Mouse (Mus musculus): ENCODE measurements at regions not wholly inside any gene's neighbourhood (a gene's known extent, or its start where the extent isn't known, plus 50 kb on each side); places are given as distances from the start of the nearest gene placed in this dataset.

- DNase-seq (ENCODE audit: low read depth, low spot score): no peak
Observed at GRCm38 (mm10) chr17:88116321-88116720, 51.2 kb upstream of the Fbxo11 start.

DNA sequence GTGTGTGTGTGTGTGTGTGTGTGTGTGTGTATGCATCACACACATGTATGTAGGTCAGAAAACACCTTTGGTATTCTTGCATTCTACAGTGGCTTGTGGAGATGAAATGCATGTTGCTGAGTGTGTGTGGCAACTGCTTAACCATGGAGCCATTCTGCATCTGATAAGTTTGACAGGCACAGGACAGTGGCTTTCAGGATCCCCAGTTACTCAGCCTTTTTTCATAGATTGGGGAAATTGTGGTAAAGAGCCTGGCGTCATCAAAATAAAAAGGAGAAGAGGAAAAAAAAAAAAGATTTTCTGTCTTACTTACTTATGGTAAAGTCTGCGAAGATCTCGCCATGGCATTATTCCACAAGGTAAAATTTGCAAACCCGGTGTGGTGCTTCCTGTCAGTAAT lies 53.6 kb upstream of the Fbxo11 start:
- no peak for DNase-seq (ENCODE audit: low read depth, low spot score)

GRCm38 (mm10) chr17:88123711-88124110 lies 58.6 kb upstream of the Fbxo11 start:
- no peak for DNase-seq (ENCODE audit: low read depth, low spot score)

- DNase-seq (ENCODE audit: low read depth, low spot score): no peak
Observed at GRCm38 (mm10) chr17:88127126-88127525, 62.0 kb upstream of the Fbxo11 start.

GRCm38 (mm10) chr17:88131297-88131696 lies 66.2 kb upstream of the Fbxo11 start:
- no peak for DNase-seq (ENCODE audit: low read depth, low spot score)

DNA sequence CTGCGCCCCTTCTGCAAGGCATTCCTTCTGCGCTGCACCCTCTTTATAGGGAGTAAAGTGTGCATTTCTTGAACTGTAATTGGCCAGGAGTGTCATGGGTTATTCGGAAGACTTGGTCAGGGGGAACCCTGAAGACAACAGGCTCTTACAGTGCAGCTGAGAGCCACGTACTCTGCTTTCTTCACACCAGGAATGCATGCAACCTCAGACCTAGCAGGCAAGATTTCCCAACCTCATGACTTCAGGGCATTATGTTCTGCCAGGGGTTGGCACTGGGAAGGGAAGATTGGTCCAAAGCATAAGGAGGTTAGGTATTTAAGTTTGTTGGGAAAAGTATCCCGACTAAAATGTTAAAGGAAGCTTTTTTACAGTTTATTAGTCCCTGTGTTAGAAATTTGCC lies 66.9 kb upstream of the Fbxo11 start:
- DNase-seq (ENCODE audit: low read depth, low spot score): no peak

DNA sequence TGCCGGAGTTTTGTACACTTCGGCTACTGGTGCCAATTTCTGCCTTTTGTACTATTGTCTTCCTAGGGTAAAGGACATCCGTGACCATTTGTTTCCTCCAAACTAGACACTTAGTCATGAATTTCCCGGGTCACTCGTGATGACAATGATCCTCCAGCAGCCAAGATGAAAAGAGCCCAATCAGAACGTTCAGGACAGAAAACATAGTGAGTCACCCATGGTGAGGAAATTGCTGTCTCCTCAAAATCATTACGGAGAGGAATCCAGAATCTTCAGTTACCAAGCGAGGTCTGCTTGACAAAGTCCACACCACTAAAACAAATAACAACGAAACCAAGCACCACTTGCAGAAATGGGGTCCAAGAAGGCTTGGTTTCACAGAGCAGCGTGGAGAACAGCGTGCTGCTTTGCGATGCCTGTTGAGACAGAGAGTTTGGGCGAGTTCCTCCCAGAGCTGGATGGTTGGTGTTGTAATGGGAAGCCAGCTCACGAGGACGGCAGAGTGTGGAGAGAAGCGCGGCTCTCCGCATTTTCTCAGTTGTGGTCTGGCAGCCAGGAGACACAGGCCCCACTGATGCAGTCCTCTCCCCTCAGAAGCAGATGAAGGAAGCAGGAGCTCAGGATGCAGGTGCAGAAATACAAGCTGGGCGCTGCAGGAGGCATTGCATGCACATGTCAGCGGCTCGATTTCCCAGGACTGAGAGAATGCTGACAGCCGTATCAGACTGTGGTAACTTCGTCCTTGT lies 67.7 kb upstream of the Fbxo11 start:
- no peak for DNase-seq (ENCODE audit: low read depth, low spot score)

DNA sequence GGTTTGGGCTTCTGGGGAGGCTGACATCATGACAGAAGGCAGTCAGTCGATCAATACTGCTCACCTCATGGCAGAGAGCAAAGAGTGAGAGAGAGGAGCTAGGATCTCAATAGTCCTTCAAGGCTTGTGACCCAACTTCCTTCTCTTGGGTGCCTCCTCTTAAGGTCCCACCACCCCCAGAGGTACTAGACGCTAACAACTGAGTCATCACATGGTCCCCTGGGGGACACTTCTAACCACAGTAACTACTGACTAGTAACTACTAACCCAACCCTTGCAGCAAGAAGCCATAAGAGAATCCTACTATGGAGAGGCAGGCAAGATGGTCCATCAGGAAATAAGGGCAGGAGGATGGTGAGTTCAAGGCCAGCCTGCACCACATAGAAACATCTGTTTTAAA lies 69.5 kb upstream of the Fbxo11 start:
- no peak for DNase-seq (ENCODE audit: low read depth, low spot score)

- no peak for DNase-seq (ENCODE audit: low read depth, low spot score)
Observed at GRCm38 (mm10) chr17:88141538-88141937, 76.4 kb upstream of the Fbxo11 start.

GRCm38 (mm10) chr17:88142003-88142402 lies 76.9 kb upstream of the Fbxo11 start:
- DNase-seq (ENCODE audit: low read depth, low spot score): no peak

DNA sequence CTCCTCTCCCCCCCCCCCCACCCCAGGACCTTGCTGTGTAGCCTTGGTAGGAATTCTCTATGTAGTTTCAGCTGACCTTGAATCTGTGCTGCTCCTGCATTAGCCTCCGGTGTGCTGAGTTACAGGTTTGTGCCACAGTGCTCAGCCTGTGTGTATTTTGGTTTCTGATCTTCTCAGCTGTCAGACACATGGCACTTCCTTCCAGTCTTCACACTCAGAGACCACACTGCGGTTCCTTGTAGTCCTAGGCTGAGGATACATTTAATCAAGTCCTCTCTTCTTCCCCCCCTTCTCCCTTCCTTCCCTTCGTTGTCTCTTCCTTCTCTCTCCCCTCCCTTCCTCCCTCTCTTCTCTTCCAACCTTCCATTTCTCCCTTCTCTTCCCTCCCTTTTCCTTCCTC lies 77.7 kb upstream of the Fbxo11 start:
- no peak for DNase-seq (ENCODE audit: low read depth, low spot score)

GRCm38 (mm10) chr17:88143378-88143943 lies 78.4 kb upstream of the Fbxo11 start:
- DNase-seq (ENCODE audit: low read depth, low spot score): no peak

- no peak for DNase-seq (ENCODE audit: low read depth, low spot score)
Observed at GRCm38 (mm10) chr17:88158550-88158949, 93.5 kb upstream of the Fbxo11 start.

- no peak for DNase-seq (ENCODE audit: low read depth, low spot score)
Observed at GRCm38 (mm10) chr17:88159212-88159668, 94.1 kb upstream of the Fbxo11 start.

GRCm38 (mm10) chr17:88159851-88160676 lies 95.0 kb upstream of the Fbxo11 start:
- DNase-seq (ENCODE audit: low read depth, low spot score): no peak

DNA sequence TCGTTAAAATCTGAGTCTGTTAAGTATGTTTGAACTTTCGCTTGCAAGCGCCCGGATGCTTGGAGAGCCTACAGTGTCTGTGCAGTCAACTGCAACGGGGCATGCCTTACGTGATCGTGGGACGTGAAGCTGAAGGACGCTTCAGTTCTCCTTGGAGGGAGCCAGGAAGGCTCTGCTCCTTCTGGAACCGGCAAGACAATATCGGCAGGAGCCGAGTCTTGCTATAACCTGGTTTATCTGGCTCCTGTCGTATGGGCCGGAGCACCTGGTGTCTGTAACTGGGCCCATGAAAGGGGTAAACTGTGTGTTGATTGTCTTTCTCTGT lies 95.5 kb upstream of the Fbxo11 start:
- no peak for DNase-seq (ENCODE audit: low read depth, low spot score)

GRCm38 (mm10) chr17:88161766-88162165 lies 96.7 kb upstream of the Fbxo11 start:
- DNase-seq (ENCODE audit: low read depth, low spot score): no peak

DNA sequence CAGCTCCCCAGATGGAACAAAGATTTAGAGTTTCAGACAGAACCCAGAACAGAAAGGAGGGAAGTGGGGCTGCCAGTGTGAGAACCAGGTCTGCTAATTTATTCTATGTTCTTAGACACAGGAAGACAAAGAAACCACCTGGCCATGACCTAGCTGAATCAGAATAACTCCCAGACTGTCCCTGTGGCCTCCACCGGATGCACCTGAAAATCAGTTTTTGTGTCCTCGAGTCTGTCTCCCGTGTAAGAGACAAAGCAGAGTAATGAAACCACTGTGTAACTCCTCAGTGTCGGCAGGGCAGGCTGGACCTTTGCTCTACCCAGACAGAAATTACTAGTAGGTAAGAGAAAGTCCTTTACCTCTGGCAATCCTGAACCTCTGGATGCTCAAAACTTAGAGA lies 99.7 kb upstream of the Fbxo11 start:
- DNase-seq (ENCODE audit: low read depth, low spot score): no peak

DNA sequence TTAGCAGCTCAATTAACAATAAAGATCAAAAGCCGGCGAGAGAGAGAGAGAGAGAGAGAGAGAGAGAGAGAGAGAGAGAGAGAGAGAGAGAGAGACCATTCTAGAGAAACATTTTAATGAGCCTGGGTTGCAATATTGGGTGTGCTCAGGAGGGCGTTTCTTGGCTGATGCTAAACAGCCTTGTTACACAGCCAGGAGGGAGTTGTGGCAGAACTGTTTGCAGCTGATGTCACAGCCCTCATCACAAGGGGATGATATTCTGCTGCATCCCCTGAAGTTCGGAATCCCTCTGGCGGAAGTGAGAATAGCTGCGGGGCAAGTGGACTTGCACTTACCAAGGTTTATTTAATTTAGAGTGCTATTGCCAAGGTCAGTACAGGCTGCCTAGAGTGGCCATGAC lies 100.7 kb upstream of the Fbxo11 start:
- DNase-seq (ENCODE audit: low read depth, low spot score): no peak

DNA sequence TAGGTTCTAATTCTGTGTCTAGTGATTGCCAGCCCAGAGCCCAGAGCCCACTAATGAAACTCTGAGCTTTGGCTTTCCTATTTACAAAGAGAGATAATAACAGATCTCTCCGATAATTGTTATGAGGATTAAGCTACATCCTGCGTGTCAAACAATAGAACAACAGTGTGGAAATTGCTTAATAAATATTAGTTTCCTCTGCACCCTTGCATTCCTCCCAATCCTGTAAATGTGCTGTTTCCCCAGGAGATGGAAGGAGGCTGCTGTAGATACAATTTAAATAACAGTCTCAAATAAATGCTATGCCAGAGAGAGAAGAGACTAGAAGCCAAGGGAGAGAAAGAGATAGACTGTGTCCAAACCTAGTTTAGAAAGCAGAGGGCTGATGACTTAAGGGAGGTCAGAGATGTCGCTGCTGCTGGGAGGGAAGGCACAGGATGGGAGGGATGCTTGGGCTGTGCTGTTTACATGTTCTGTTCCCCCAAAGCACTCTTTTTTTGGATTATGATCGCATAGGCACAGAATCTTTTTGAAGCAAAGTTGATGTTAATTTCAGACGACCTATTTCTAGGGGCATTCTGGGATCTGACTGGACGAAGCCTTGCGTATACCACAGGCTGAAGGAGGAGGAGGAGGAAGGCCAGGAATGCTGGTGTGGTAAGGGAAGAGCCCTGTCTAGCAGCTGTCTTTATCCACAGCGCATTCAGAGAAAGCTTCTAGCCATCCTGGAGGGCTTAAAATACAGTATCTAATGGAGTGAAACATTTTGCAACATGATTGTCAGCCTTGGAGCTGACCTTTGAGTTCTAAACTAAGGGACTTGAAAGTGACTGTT lies 103.4 kb upstream of the Fbxo11 start:
- DNase-seq (ENCODE audit: low read depth, low spot score): no peak

DNA sequence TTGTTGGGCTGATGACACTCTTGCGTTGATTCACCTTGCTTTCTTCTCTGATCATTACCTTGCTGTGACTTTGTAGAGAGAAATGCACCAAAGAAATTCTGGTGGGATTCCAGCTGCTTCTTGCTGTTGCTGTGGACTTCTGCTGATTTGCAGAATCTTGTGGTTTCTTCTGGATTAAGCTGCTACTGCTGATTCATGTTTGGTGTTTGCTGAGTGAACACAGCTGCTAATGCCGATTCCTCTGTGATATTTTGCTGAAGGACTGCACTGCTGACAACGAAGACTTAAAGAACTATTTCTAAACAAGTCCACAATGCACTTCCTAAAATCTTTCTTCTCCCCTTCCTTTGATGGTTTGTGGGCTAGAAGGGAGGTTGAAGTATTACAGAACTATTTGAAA lies 106.5 kb upstream of the Fbxo11 start:
- no peak for DNase-seq (ENCODE audit: low read depth, low spot score)
